Mouse (Mus musculus): ENCODE results near the gene Mdm2. TPM values are rescaled to one million over a fixed set of nuclear protein-coding genes. Genes with fewer than 3 reads are reported as not detected.

Mdm2 gene
- polyA plus RNA-seq, 1 experiment from 2014 or later: 14.8 TPM

DNA sequence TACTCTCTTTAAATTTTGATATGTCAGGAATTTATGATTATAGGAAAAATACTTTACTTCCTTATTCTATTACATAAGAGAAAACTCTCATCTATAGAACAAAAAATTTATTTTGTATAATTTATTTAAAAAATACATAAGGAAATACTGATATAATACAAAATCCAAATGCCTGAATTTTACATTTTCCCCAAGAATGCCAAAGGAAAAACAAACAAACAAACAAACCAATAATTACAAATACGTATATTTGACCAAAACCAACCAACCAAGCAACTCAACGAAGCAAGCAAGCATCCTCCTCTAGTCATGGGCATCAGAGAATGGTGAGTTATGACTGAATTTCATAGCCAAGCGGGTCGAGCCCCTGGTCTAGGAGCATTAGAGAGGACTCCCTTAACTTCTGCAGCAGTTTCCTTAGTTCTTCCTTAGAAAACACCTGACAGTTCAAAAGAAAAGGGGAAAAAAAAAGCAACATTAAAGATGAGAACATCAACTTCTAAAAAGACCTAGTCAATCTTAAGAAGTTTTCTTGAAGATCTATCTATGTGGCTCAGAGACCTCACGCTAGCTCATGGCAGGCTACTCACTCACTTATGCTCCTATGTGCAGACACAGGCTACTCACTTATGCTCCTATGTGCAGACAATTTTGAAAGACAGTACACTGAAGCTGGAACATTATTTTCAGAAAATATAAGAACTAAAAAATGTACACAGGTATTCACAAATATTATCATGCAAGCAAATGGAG, 40.1 kb upstream of the Mdm2 start:
- no peak for TF ChIP-seq EP300 (optimal IDR thresholded peaks at IDR 0.05)
- TF ChIP-seq CTCF (IDR thresholded peaks at IDR 0.05; ENCODE audit: low read depth): no peak
- Histone ChIP-seq H3K9ac (ENCODE audit: low read length) (no peak overlapping the region), H3K4me1 (replicated peaks; ENCODE audit: control insufficient read depth, insufficient read depth) (no peaks in the 10 kb centered on the region), H3K27ac (replicated peaks) (no peak overlapping the region), H3K4me2 (replicated peaks; ENCODE audit: low read depth) (no peak overlapping the region), H3K27me3 (ENCODE audit: control insufficient read depth, insufficient read depth, low read length) (no peaks in the 10 kb centered on the region), H3K9me3 (ENCODE audit: control insufficient read depth, low read length) (no peaks in the 10 kb centered on the region), H3K4me3 (ENCODE audit: low read depth, low read length) (no peak overlapping the region), H3K36me3 (ENCODE audit: control insufficient read depth, insufficient read depth, low read length) (peaks cover 7% of the 10 kb centered on the region)
- ATAC-seq (ENCODE audit: low FRiP score, low TSS enrichment): no peak
- 95% methylated on average over 5 of the region's 5 CpGs for WGBS
- DNase-seq (ENCODE audit: low spot score): no peak

DNA sequence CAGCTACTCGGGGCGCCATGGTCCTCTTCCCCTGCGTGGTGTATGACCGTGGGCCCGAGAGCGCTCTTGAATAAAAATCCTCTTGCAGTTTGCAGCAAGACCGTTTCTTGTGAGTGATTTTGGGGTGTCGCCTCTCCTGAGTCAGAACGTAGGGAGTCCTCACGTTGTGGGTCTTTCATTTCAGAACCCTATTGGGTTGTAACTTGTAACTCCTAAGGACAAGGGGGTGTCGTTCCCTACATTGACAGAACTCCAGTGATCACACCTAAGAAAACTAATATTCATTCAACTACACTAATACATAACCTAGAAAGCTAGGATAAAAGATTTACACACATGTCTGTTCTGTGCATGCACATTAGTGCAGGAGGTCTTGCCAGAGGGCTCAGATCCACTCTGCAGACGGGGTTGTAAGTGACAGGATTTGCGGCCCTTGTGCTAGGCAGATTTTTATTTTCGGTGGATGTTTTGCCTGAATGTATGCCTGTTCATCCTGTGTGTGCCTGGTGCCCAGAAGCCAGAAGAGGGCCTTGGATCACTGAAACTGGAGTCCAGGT, 39.3 kb upstream of the Mdm2 start:
- ATAC-seq (ENCODE audit: low FRiP score, low TSS enrichment) (no peak), DNase-seq (ENCODE audit: low spot score) (no peak)
- Histone ChIP-seq H3K4me3 (ENCODE audit: low read depth, low read length) (no peak overlapping the region), H3K9ac (ENCODE audit: low read length) (no peak overlapping the region), H3K4me1 (replicated peaks; ENCODE audit: control insufficient read depth, insufficient read depth) (no peaks in the 10 kb centered on the region), H3K4me2 (replicated peaks; ENCODE audit: low read depth) (no peak overlapping the region), H3K36me3 (ENCODE audit: control insufficient read depth, insufficient read depth, low read length) (peaks cover 3% of the 10 kb centered on the region; the same call in 1 of the 2 replicates), H3K27ac (replicated peaks) (no peak overlapping the region), H3K27me3 (ENCODE audit: control insufficient read depth, insufficient read depth, low read length) (no peaks in the 10 kb centered on the region), H3K9me3 (ENCODE audit: control insufficient read depth, low read length) (no peaks in the 10 kb centered on the region)
- TF ChIP-seq CTCF (IDR thresholded peaks at IDR 0.05; ENCODE audit: low read depth) (no peak), EP300 (optimal IDR thresholded peaks at IDR 0.05) (no peak)
- 95% methylated on average over 14 of the region's 14 CpGs for WGBS

DNA sequence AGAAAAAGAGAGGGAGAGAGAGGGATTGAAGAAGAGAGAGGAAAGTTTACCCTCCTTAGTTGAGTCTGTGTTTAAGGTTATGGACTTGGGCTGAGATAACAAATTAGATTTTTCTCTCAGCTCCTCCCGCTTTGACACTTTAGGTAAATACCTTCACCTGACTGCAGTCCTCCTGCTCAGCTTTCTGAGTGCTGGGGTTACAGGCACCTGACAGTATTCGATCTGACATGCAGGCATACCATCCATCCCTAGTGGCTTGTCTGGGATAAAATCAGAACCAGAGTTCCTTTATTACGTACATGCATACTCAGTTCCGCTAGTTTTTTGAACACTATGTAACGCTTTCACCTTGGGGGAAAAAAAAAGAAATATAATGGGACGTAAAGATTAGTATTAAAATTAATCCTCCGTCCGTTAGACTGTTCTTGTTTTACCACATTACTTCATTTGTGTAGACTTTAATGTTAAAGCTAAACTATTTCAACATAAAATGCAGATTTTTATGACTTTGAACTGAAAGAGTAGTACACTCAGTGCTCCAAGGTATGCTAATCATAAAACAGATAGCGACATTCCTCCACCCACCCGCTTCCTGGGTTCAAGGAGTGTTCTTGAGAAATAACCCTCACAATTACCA, 38.6 kb upstream of the Mdm2 start:
- H3K27ac ChIP-seq (replicated peaks): no peak overlapping the region

DNA sequence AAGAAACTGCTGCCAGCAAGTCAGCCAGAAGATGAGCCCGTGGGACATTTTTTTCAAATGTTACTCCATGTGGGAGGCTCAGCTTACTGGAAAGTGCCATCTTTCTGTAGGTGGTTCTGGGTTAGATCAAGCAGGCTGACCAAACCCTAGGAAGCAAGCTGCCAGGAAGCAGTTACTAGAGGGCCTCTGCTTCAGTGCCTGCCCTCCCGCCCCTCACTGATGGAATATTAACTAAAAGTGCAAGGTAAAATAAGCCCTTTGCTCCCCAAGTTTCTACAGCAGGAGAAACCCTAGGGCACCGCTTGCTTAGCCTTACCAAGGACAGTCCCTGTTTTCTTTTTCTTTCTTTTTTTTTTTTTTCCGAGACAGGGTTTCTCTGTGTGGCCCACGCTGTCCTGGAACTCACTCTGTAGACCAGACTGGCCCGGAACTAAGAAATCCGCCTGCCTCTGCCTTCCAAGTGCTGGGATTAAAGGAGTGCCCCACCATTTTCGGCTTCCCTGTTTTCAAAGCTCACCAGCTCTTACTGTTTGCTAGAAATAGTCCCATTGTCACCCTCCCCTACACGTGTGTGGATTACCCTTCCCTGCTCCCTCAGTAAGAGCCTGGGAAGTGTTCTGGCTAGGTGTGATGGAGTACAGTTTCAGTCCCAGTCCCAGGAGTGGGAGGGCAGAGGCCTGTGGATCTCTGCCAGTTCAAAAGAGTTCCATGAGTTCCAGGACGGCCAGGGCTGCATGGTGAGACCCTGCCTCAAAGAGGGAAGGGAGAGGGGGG, 37.9 kb upstream of the Mdm2 start:
- H3K27ac ChIP-seq (replicated peaks): no peak overlapping the region
- 88% methylated on average over 10 of the region's 10 CpGs for WGBS

More for the DNA sequence above, 38.6 kb upstream of the Mdm2 start:
- Histone ChIP-seq H3K9me3 (ENCODE audit: control insufficient read depth, low read length) (no peaks in the 10 kb centered on the region), H3K4me1 (replicated peaks; ENCODE audit: control insufficient read depth, insufficient read depth) (no peaks in the 10 kb centered on the region), H3K36me3 (ENCODE audit: control insufficient read depth, insufficient read depth, low read length) (peaks cover 3% of the 10 kb centered on the region; the same call in 1 of the 2 replicates), H3K9ac (ENCODE audit: low read length) (no peak overlapping the region), H3K4me2 (replicated peaks; ENCODE audit: low read depth) (no peak overlapping the region), H3K4me3 (ENCODE audit: low read depth, low read length) (no peak overlapping the region), H3K27me3 (ENCODE audit: control insufficient read depth, insufficient read depth, low read length) (no peaks in the 10 kb centered on the region)
- TF ChIP-seq EP300 (optimal IDR thresholded peaks at IDR 0.05): no peak
- no peak for TF ChIP-seq CTCF (IDR thresholded peaks at IDR 0.05; ENCODE audit: low read depth)
- ATAC-seq (ENCODE audit: low FRiP score, low TSS enrichment): no peak
- WGBS: 97% methylated on average over 10 of the region's 10 CpGs
- DNase-seq (ENCODE audit: low spot score): no peak

DNA sequence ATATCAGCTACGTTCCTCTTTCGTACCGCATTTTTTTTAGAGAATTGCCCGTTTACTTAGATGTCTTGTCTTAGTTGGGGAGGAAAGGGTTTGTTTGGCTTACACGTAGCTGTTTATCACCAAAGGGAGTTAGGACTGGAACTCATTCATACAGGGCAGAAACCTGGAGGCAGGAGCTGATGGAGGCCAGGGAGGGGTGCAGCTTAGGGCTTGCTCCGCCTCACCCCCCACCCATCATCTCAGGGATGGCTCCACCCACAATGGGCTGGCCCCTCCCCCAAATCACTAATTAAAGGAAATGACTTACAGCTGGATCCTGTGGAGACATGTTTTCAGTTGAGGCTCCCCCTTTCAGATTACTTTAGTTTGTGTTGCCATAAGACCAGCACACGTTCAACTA, 37.2 kb upstream of the Mdm2 start:
- Histone ChIP-seq H3K27me3 (ENCODE audit: control insufficient read depth, insufficient read depth, low read length) (no peaks in the 10 kb centered on the region), H3K4me1 (replicated peaks; ENCODE audit: control insufficient read depth, insufficient read depth) (no peaks in the 10 kb centered on the region), H3K4me2 (replicated peaks; ENCODE audit: low read depth) (no peak overlapping the region), H3K36me3 (ENCODE audit: control insufficient read depth, insufficient read depth, low read length) (peaks cover 3% of the 10 kb centered on the region; the same call in 1 of the 2 replicates), H3K27ac (replicated peaks) (no peak overlapping the region), H3K9ac (ENCODE audit: low read length) (no peak overlapping the region), H3K9me3 (ENCODE audit: control insufficient read depth, low read length) (no peaks in the 10 kb centered on the region), H3K4me3 (ENCODE audit: low read depth, low read length) (no peak overlapping the region)
- ATAC-seq (ENCODE audit: low FRiP score, low TSS enrichment): no peak
- TF ChIP-seq CTCF (IDR thresholded peaks at IDR 0.05; ENCODE audit: low read depth) (no peak), EP300 (optimal IDR thresholded peaks at IDR 0.05) (no peak)
- WGBS: 90% methylated on average over 7 of the region's 7 CpGs
- no peak for DNase-seq (ENCODE audit: low spot score)

More for the DNA sequence above, 37.9 kb upstream of the Mdm2 start:
- Histone ChIP-seq H3K4me1 (replicated peaks; ENCODE audit: control insufficient read depth, insufficient read depth) (no peaks in the 10 kb centered on the region), H3K36me3 (ENCODE audit: control insufficient read depth, insufficient read depth, low read length) (peaks cover 3% of the 10 kb centered on the region; the same call in 1 of the 2 replicates), H3K27me3 (ENCODE audit: control insufficient read depth, insufficient read depth, low read length) (no peaks in the 10 kb centered on the region), H3K9ac (ENCODE audit: low read length) (no peak overlapping the region), H3K4me3 (ENCODE audit: low read depth, low read length) (no peak overlapping the region), H3K9me3 (ENCODE audit: control insufficient read depth, low read length) (no peaks in the 10 kb centered on the region), H3K4me2 (replicated peaks; ENCODE audit: low read depth) (no peak overlapping the region)
- DNase-seq (ENCODE audit: low spot score): no peak
- no peak for TF ChIP-seq CTCF (IDR thresholded peaks at IDR 0.05; ENCODE audit: low read depth)
- no peak for ATAC-seq (ENCODE audit: low FRiP score, low TSS enrichment)

Data from stomach, postnatal 0 days (tissue).